ENCODE assay signal across 9 mouse cellular contexts in the genomic region with DNA sequence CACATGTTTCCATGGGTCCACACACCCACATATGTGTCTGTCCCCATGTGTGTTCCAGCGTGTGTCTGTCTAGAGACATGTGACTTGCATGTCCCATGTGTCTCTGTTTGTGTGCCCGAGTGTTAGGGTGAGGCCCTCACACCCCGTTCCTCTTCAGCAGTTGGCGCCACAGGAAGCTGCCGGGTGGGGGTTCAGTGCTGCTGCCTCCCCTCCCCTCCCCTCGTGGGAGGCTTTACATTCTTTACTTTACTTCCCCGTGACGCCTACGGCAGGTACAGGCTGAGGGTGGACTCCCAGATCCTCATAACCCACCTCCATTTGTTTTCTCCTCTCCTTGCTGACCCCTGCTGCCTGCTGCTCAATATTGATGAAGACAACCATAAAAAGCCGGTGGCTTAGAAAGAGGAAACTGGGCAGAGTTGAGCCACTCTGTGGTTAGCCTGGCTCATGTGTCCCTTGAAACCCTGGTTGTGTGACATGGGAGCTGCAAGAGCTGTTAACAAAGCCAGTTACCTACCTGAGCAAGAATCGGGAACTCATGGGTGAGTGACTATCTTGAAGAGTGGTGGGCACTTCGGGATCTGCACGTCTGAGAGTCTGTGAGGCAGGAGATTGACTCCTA. TPM values are rescaled to one million over a fixed set of nuclear protein-coding genes. Genes with fewer than 3 reads are reported as not detected.
DNase-seq lines count a peak whose midpoint lies in the region; ATAC-seq and TF ChIP-seq lines count a peak whose summit lies in the region.
"Had no signal": no experiment of that assay in that cellular context is flagged by ENCODE, and none has a peak within 500 bp of the region (broad histone marks: within the 10 kb centered on the region; RNA-seq: fewer than 3 reads in every experiment).

A gene (plus strand): TSS at position 227 of the 622 bp plus-strand sequence.

- H3K4me1 ChIP-seq in liver, embryonic 11.5 days (replicated peaks; ENCODE audit: control insufficient read depth, insufficient read depth, low read length) = no peaks in the 10 kb centered on the region; the same call in 1 of the 2 replicates
- H3K4me1 ChIP-seq in thymus, adult 2 months (replicated peaks; ENCODE audit: control insufficient read depth, insufficient read depth, low read length) = peaks cover 21% of the 10 kb centered on the region
- H3K4me1 ChIP-seq in midbrain, postnatal 0 days (ENCODE audit: insufficient read depth, low read length) = no peaks in the 10 kb centered on the region

- peak; percentile 47; the same call in 1 of the 2 replicates for TF ChIP-seq POLR2A in thymus, adult 2 months (IDR thresholded peaks at IDR 0.05; ENCODE audit: control insufficient read depth, extremely low read depth, insufficient read depth, low read length, poor library complexity)

- WGBS in liver, embryonic 11.5 days = 29% methylated on average over 13 of the region's 13 CpGs
- 4% methylated on average over 13 of the region's 13 CpGs for WGBS in thymus, adult 2 months
- WGBS in midbrain, postnatal 0 days = 80% methylated on average over 13 of the region's 13 CpGs

- 0 out of 2 replicates have a peak within 1 kb of the TSS, but pooled peaks have one; percentile 4 for H3K4me2 ChIP-seq in liver, embryonic 11.5 days
- no peak within 1 kb of the TSS for H3K4me2 ChIP-seq in midbrain, postnatal 0 days (ENCODE audit: low read depth, low read length, poor library complexity, severe bottlenecking)

- DNase-seq in gastrocnemius, postnatal 25 days = peak; percentile 30
- no peak for DNase-seq in gastrocnemius, postnatal 14 days
- DNase-seq in liver, embryonic 11.5 days (ENCODE audit: low spot score) = no peak
- peak; percentile 83 for DNase-seq in thymus, adult 2 months
- DNase-seq in embryo, embryonic 10.5 days (ENCODE audit: low spot score) = no peak
- no peak for DNase-seq in midbrain, postnatal 0 days (ENCODE audit: low spot score)
- DNase-seq in layer of hippocampus, adult 2 months (ENCODE audit: low spot score in 2 of 2) = no peak

- H3K27me3 ChIP-seq in liver, embryonic 11.5 days (replicated peaks; ENCODE audit: control insufficient read depth, insufficient read depth, low read length) = no peaks in the 10 kb centered on the region
- H3K27me3 ChIP-seq in thymus, adult 2 months (ENCODE audit: control insufficient read depth, insufficient read depth, low read length) = no peaks in the 10 kb centered on the region
- H3K27me3 ChIP-seq in midbrain, postnatal 0 days (ENCODE audit: insufficient read depth, low read length) = no peaks in the 10 kb centered on the region

- ATAC-seq in liver, embryonic 11.5 days (replicated peaks; ENCODE audit: low FRiP score) = no peak
- peak; percentile 34 for ATAC-seq in megakaryocyte-erythroid progenitor cell, adult 5-6 weeks (replicated peaks; ENCODE audit: low FRiP score, low TSS enrichment, poor library complexity, severe bottlenecking)
- ATAC-seq in midbrain, postnatal 0 days (ENCODE audit: low FRiP score) = no peak
- ATAC-seq: midbrain, embryonic 16.5 days had no signal

- H3K9ac ChIP-seq in liver, embryonic 11.5 days (ENCODE audit: low read depth, low read length) = no peak within 1 kb of the TSS
- no peak within 1 kb of the TSS for H3K9ac ChIP-seq in midbrain, postnatal 0 days (replicated peaks; ENCODE audit: low read length, poor library complexity, severe bottlenecking)

- no peak for TF ChIP-seq CTCF in thymus, adult 2 months (IDR thresholded peaks at IDR 0.05; ENCODE audit: borderline replicate concordance, control insufficient read depth, extremely low read depth, insufficient read depth, low read length, poor library complexity)
- no peak for TF ChIP-seq CTCF in midbrain, postnatal 0 days (IDR thresholded peaks at IDR 0.05)
- TF ChIP-seq CTCF in layer of hippocampus, adult 2 months (conservative IDR thresholded peaks at IDR 0.05) = no peak

- H3K4me3 ChIP-seq in liver, embryonic 11.5 days (ENCODE audit: low read depth, low read length) = no peak within 1 kb of the TSS
- peak within 1 kb of the TSS; percentile 92 for H3K4me3 ChIP-seq in thymus, adult 2 months (ENCODE audit: control insufficient read depth, insufficient read depth, low read length)
- H3K4me3 ChIP-seq in midbrain, postnatal 0 days (ENCODE audit: low read depth, low read length) = no peak within 1 kb of the TSS
- no peak within 1 kb of the TSS for H3K4me3 ChIP-seq in layer of hippocampus, adult 2 months

- H3K27ac ChIP-seq in liver, embryonic 11.5 days (ENCODE audit: low read depth, low read length) = no peak within 1 kb of the TSS
- H3K27ac ChIP-seq in thymus, adult 2 months (ENCODE audit: control insufficient read depth, insufficient read depth, low read length) = peak within 1 kb of the TSS; percentile 99
- no peak within 1 kb of the TSS for H3K27ac ChIP-seq in midbrain, postnatal 0 days (ENCODE audit: low read depth, low read length)
- H3K27ac ChIP-seq in layer of hippocampus, adult 2 months = no peak within 1 kb of the TSS

- no peaks in the 10 kb centered on the region for H3K9me3 ChIP-seq in liver, embryonic 11.5 days (ENCODE audit: control insufficient read depth, low read length)
- no peaks in the 10 kb centered on the region for H3K9me3 ChIP-seq in midbrain, postnatal 0 days (ENCODE audit: low read length)

- H3K36me3 ChIP-seq in liver, embryonic 11.5 days (ENCODE audit: control insufficient read depth, insufficient read depth, low read length) = no peaks in the 10 kb centered on the region
- no peaks in the 10 kb centered on the region for H3K36me3 ChIP-seq in thymus, adult 2 months (ENCODE audit: control insufficient read depth, insufficient read depth, low read length)
- no peaks in the 10 kb centered on the region for H3K36me3 ChIP-seq in midbrain, postnatal 0 days (ENCODE audit: insufficient read depth, low read length)

- intact Hi-C loops in gastrocnemius, postnatal 14 days (cut with DNase I; ENCODE audit: low total_unique reads) = loop anchor here (10.0 kb wide), 2 partner anchors 92 to 322 kb away; a partner anchor contains a TSS

RNA-seq across cellular contexts. Expression of the gene that starts here (rescaled TPM):
- total RNA-seq in gastrocnemius, postnatal 25 days (2021) = under 1 TPM in 1 of 2 experiments, not detected in 1; 0.24 TPM
- total RNA-seq in gastrocnemius, postnatal 14 days (2021) = under 1 TPM; 0.06 to 0.11 TPM
- 0.32 and 0.40 TPM in 2 replicates for polyA plus RNA-seq in liver, embryonic 11.5 days (2014; fragmentation: Nextera tagmentation; extraction: Ambion mirVana)
- total RNA-seq in megakaryocyte-erythroid progenitor cell, adult 5-6 weeks (2014; fragmentation: Nextera tagmentation) = 19.9 and 22.7 TPM in 2 replicates
- total RNA-seq in megakaryocyte-erythroid progenitor cell, adult 5-6 weeks (2017) = 11.6 and 12.4 TPM in 2 replicates
- polyA plus RNA-seq in thymus, adult 2 months (2012; rRNA removed) = 30.2 and 30.7 TPM in 2 replicates
- not detected in 2 replicates for total RNA-seq in midbrain, postnatal 0 days (2014; rRNA removed)
- not detected in 2 replicates for polyA plus RNA-seq in midbrain, postnatal 0 days (2015; fragmentation: Nextera tagmentation; extraction: Ambion mirVana)
- total RNA-seq in layer of hippocampus, adult 2 months (2021) = not detected
- polyA plus RNA-seq: midbrain, embryonic 16.5 days had no signal

Comparison
In these comparisons a context has a peak if more than half of its experiments do, and no peak if none do; other contexts are left out.
1. RNA of the gene that starts here (total RNA-seq): 11.6 to 22.7 TPM in megakaryocyte-erythroid progenitor cell, adult 5-6 weeks; 0.24 TPM in gastrocnemius, postnatal 25 days, not detected in layer of hippocampus, adult 2 months, 0.06 to 0.11 TPM in gastrocnemius, postnatal 14 days and not detected in midbrain, postnatal 0 days; every median in the first group is over 10 times any median in the second.
2. RNA of the gene that starts here (polyA plus RNA-seq): 30.2 to 30.7 TPM in thymus, adult 2 months; 0.32 to 0.40 TPM in liver, embryonic 11.5 days and not detected in midbrain, postnatal 0 days; every median in the first group is over 10 times any median in the second.
3. Peak in DNase-seq in gastrocnemius, postnatal 25 days; RNA of the gene not detected or under 1 TPM.